Mouse (Mus musculus) ES-E14 (cell line): ENCODE measurements around the gene Eef2.

ENCODE experiments used
- HCFC1 ChIP-seq: IDR thresholded peaks from 2 replicates; pipeline ENCODE4 v1.6.1; 2012; ENCODE audit warnings: low read length, inconsistent platforms, borderline replicate concordance; ENCODE audit not compliant: insufficient read depth
- MAFK ChIP-seq: IDR thresholded peaks from 2 replicates; pipeline ENCODE4 v1.6.1; 2014; ENCODE audit warnings: mild to moderate bottlenecking, low read depth, low read length, inconsistent platforms; ENCODE audit not compliant: insufficient read depth

DNA sequence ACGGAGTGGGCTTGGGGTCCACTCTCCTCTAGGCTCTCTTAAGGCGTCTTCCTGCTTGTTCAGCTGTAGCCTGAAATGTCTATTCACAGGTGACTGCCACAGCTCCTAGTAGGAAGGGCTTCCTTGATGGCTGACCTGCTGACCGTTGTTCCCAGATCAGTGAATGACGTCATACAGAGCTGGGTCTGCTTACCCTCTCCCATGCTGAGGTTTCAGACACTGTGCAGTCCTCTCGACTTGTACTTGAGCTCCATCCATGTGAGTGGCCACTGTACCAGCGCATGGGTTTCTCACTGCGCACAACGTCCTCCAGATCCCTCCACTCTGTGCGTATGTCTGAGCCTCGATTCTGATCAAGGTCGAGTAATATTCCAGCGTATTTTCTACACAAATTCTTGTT is 23.8 kb upstream of the Eef2 start:
- TF ChIP-seq HCFC1 (no peak), MAFK (no peak)
